Mouse (Mus musculus) ES-Bruce4 (cell line): Measurements from ENCODE around the gene Iqschfp.

Experiments
- CTCF ChIP-seq: IDR thresholded peaks from one replicate; pipeline ENCODE4 v1.8.1; 2011; ENCODE audit warnings: low read depth, low read length
- POLR2A ChIP-seq: IDR thresholded peaks from one replicate; pipeline ENCODE4 v1.8.1; 2011; ENCODE audit warnings: low read length; ENCODE audit not compliant: insufficient read depth

- TF ChIP-seq POLR2A (no peak), CTCF (no peak)
These were observed 33.4 kb downstream of the Iqschfp start for GRCm38 (mm10) chr3:67925453-67925852.
